Mouse (Mus musculus): ENCODE results near the gene Prr7. TPM values are rescaled to one million over a fixed set of nuclear protein-coding genes. Genes with fewer than 3 reads are reported as not detected.

Prr7 gene
- total RNA-seq, 2 experiments from 2014 or later = 98.9 to 104 TPM

GRCm38 (mm10) chr13:55473076-55473831, 9.2 kb downstream of the Prr7 start:
- no peak for DNase-seq (ENCODE audit: low spot score in 2 of 2)
- intact Hi-C loops (cut with DNase I) = no loop called here

GRCm38 (mm10) chr13:55473961-55474360, 9.9 kb downstream of the Prr7 start:
- intact Hi-C loops (cut with DNase I) = loop anchor here (2.0 kb wide), 1 partner anchor 39 kb away; the partner anchor contains the start of gene Pdlim7

GRCm38 (mm10) chr13:55474621-55475069, 10.6 kb downstream of the Prr7 start:
- peak; percentile 78 to 89 for DNase-seq (ENCODE audit: low spot score in 2 of 2)
- intact Hi-C loops (cut with DNase I) = loop anchor here (2.0 kb wide), 1 partner anchor 38 kb away; the partner anchor contains the start of gene Pdlim7

More at GRCm38 (mm10) chr13:55473961-55474360, 9.9 kb downstream of the Prr7 start:
- DNase-seq (ENCODE audit: low spot score in 2 of 2) = no peak

- DNase-seq (ENCODE audit: low spot score in 2 of 2) = no peak
- intact Hi-C loops (cut with DNase I) = loop anchor here (2.0 kb wide), 1 partner anchor 37 kb away; the partner anchor contains the start of gene Pdlim7
These were observed 11.7 kb downstream of the Prr7 start for GRCm38 (mm10) chr13:55475750-55476149.

GRCm38 (mm10) chr13:55476256-55476655, 12.2 kb downstream of the Prr7 start:
- DNase-seq (ENCODE audit: low spot score in 2 of 2) = no peak
- intact Hi-C loops (cut with DNase I) = no loop called here

- intact Hi-C loops (cut with DNase I) = no loop called here
These were observed 13.4 kb downstream of the Prr7 start for GRCm38 (mm10) chr13:55477492-55477891.

GRCm38 (mm10) chr13:55478036-55478435, 14.0 kb downstream of the Prr7 start:
- DNase-seq (ENCODE audit: low spot score in 2 of 2) = no peak
- intact Hi-C loops (cut with DNase I) = no loop called here

More at GRCm38 (mm10) chr13:55477492-55477891, 13.4 kb downstream of the Prr7 start:
- DNase-seq (ENCODE audit: low spot score in 2 of 2) = no peak

- DNase-seq (ENCODE audit: low spot score in 2 of 2) = no peak
- intact Hi-C loops (cut with DNase I) = no loop called here
These were observed 14.9 kb downstream of the Prr7 start for GRCm38 (mm10) chr13:55479008-55479407.

- no peak for DNase-seq (ENCODE audit: low spot score in 2 of 2)
- intact Hi-C loops (cut with DNase I) = no loop called here
These were observed 15.9 kb downstream of the Prr7 start for GRCm38 (mm10) chr13:55479929-55480328.

- intact Hi-C loops (cut with DNase I) = no loop called here
- DNase-seq (ENCODE audit: low spot score in 2 of 2) = no peak
These were observed 18.5 kb downstream of the Prr7 start for GRCm38 (mm10) chr13:55482542-55482941.

GRCm38 (mm10) chr13:55483071-55483470, 19.0 kb downstream of the Prr7 start:
- DNase-seq (ENCODE audit: low spot score in 2 of 2) = no peak
- intact Hi-C loops (cut with DNase I) = no loop called here

GRCm38 (mm10) chr13:55483593-55483992, 19.5 kb downstream of the Prr7 start:
- intact Hi-C loops (cut with DNase I) = no loop called here
- DNase-seq (ENCODE audit: low spot score in 2 of 2) = peak; percentile 97 to 98

- intact Hi-C loops (cut with DNase I) = no loop called here
- no peak for DNase-seq (ENCODE audit: low spot score in 2 of 2)
These were observed 20.5 kb downstream of the Prr7 start for GRCm38 (mm10) chr13:55484520-55485088.

- no peak for DNase-seq (ENCODE audit: low spot score in 2 of 2)
- intact Hi-C loops (cut with DNase I) = loop anchor here (2.0 kb wide), 1 partner anchor 27 kb away; the partner anchor contains the start of gene Pdlim7
These were observed 22.1 kb downstream of the Prr7 start for GRCm38 (mm10) chr13:55486029-55486794.

- intact Hi-C loops (cut with DNase I) = loop anchor here (2.0 kb wide), 1 partner anchor 26 kb away; the partner anchor contains the start of gene Pdlim7
- DNase-seq (ENCODE audit: low spot score in 2 of 2) = no peak
These were observed 23.0 kb downstream of the Prr7 start for GRCm38 (mm10) chr13:55486916-55487577.

GRCm38 (mm10) chr13:55487578-55488498, 23.8 kb downstream of the Prr7 start, which contains the start of gene Dbn1:
TSS of gene Dbn1 (minus strand) at chr13:55488111.
- DNase-seq (ENCODE audit: low spot score in 2 of 2) = no peak

GRCm38 (mm10) chr13:55494257-55494656, 30.2 kb downstream of the Prr7 start:
- intact Hi-C loops (cut with DNase I) = no loop called here
- DNase-seq (ENCODE audit: low spot score in 2 of 2) = no peak

More at GRCm38 (mm10) chr13:55487578-55488498, 23.8 kb downstream of the Prr7 start, which contains the start of gene Dbn1:
- intact Hi-C loops (cut with DNase I) = loop anchor here (2.0 kb wide), 1 partner anchor 25 kb away; the partner anchor contains the start of gene Pdlim7
